Mouse (Mus musculus) heart, postnatal 0 days (tissue): ENCODE measurements around the gene Klf3. TPM values are rescaled to one million over a fixed set of nuclear protein-coding genes. Genes with fewer than 3 reads are reported as not detected.
A peak's percentile ranks its signal among the peaks of the same experiment; 100 is the strongest.

Experiments
- ATAC-seq: fragments of 200-750 bp; cut with Nextera tagmentation; 2 replicates; pipeline ENCODE4 v1.8.0; 2017; ENCODE audit warnings: low read depth, moderate number of reproducible peaks, moderate library complexity; ENCODE audit not compliant: insufficient read depth
- DNase-seq: peaks from one replicate; pipeline ENCODE4 v3.0.0-alpha.2; 2016; ENCODE audit warnings: low spot score
- H3K27ac ChIP-seq: fragments of 300-500 bp; sonication (generic); 2 replicates; pipeline ENCODE4 v1.5.1; 2014; ENCODE audit warnings: low read depth, mild to moderate bottlenecking
- H3K27me3 ChIP-seq: fragments of 300-500 bp; sonication (generic); 2 replicates; pipeline ENCODE4 v1.6.1; 2014; ENCODE audit warnings: low read length, mixed read lengths; ENCODE audit not compliant: control insufficient read depth, insufficient read depth
- H3K36me3 ChIP-seq: fragments of 300-500 bp; sonication (generic); replicated peaks from 2 replicates; pipeline ENCODE4 v1.6.1; 2014; ENCODE audit warnings: low read length, mixed read lengths; ENCODE audit not compliant: control insufficient read depth, insufficient read depth
- H3K4me1 ChIP-seq: fragments of 300-500 bp; sonication (generic); 2 replicates; pipeline ENCODE4 v1.6.1; 2014; ENCODE audit warnings: antibody characterized with exemption; ENCODE audit not compliant: control insufficient read depth, insufficient read depth
- H3K4me2 ChIP-seq: fragments of 300-500 bp; sonication (generic); 2 replicates; pipeline ENCODE4 v1.6.1; 2014; ENCODE audit warnings: low read depth, mild to moderate bottlenecking, low read length, moderate library complexity
- H3K4me3 ChIP-seq: fragments of 300-500 bp; sonication (generic); 2 replicates; pipeline ENCODE4 v1.5.1; 2014; ENCODE audit warnings: low read depth, low read length
- H3K9ac ChIP-seq: fragments of 300-500 bp; sonication (generic); replicated peaks from 2 replicates; pipeline ENCODE4 v1.6.1; 2014; ENCODE audit warnings: low read depth, low read length, mixed read lengths
- H3K9me3 ChIP-seq: fragments of 300-500 bp; sonication (generic); replicated peaks from 2 replicates; pipeline ENCODE4 v1.6.1; 2016; ENCODE audit warnings: low read length; ENCODE audit not compliant: control insufficient read depth
- CTCF ChIP-seq: IDR thresholded peaks from 2 replicates; pipeline ENCODE4 v1.5.1; 2016; ENCODE audit warnings: antibody characterized with exemption, control low read depth, low read depth
- EP300 ChIP-seq: IDR thresholded peaks from 2 replicates; pipeline ENCODE4 v1.6.1; 2016; ENCODE audit warnings: antibody characterized with exemption, low read depth
- WGBS: fragments of 180-500 bp; shearing (Covaris S2); extraction: QIAGEN DNeasy Blood & Tissue Kit; methylation state at CpG from one replicate; pipeline ENCODE4 v1.1.7; 2014; 5-methylcytosine and 5-hydroxymethylcytosine counted together
- polyA plus RNA-seq: library from polyadenylated mRNA; unstranded; fragments of >200 nt; fragmentation: Nextera tagmentation; extraction: Ambion mirVana; gene quantifications from 2 replicates; pipeline ENCODE4 v1.2.1, GENCODE M21; 2015
- total RNA-seq: library from RNA; depleted of rRNA; stranded (reverse); fragments of >200 nt; gene quantifications from 2 replicates; pipeline ENCODE4 v1.2.3, GENCODE M21; 2014; ENCODE audit warnings: low replicate concordance

Klf3 gene
- total and polyA plus RNA-seq, 2 experiments from 2014 or later = 26.5 to 33.5 TPM

- Histone ChIP-seq H3K4me1 (peaks cover 11% of the 10 kb centered on the region), H3K4me2 (peak overlapping the region; percentile 44), H3K36me3 (no peaks in the 10 kb centered on the region), H3K9ac (no peak overlapping the region; the same call in 1 of the 2 replicates), H3K9me3 (no peaks in the 10 kb centered on the region), H3K27me3 (no peaks in the 10 kb centered on the region), H3K27ac (peak overlapping the region; percentile 60), H3K4me3 (no peak overlapping the region; the same call in 1 of the 2 replicates)
- ATAC-seq = peak; percentile 40; the same call in 1 of the 2 replicates
- TF ChIP-seq EP300 (no peak), CTCF (no peak)
- 42% methylated on average over 17 of the region's 17 CpGs for WGBS
- no peak for DNase-seq
Observed at GRCm38 (mm10) chr5:64861471-64862199, 58.4 kb downstream of the Klf3 start.

DNA sequence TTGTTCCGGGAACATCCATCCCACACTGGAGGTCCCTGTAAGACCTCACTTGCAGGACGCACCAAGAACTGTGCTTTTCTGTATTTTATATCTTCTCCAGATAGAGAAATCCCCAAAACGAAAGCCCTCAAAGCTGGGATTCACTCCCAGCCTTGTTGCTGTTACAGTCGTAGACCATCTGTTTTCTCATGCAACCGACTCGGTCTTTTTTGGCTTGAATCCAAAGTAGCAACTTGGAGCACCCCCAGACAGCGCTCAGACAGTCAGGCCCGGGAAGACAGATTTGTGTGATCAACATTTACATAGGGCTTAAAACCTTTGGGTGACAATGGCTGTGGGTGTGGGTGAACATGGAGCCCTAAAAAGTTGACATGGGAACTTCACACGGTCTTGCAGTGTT, 59.1 kb downstream of the Klf3 start:
- peak; percentile 19 for ATAC-seq
- 54% methylated on average over 9 of the region's 9 CpGs for WGBS
- H3K27me3 ChIP-seq = no peaks in the 10 kb centered on the region
- no peak for TF ChIP-seq EP300
- no peak overlapping the region for H3K9ac ChIP-seq
- DNase-seq = no peak
- peak overlapping the region; percentile 44; the same call in 1 of the 2 replicates for H3K4me2 ChIP-seq
- peak overlapping the region; percentile 60 for H3K27ac ChIP-seq
- H3K36me3 ChIP-seq = no peaks in the 10 kb centered on the region
- H3K4me1 ChIP-seq = peaks cover 11% of the 10 kb centered on the region
- H3K9me3 ChIP-seq = no peaks in the 10 kb centered on the region
- no peak overlapping the region for H3K4me3 ChIP-seq

DNA sequence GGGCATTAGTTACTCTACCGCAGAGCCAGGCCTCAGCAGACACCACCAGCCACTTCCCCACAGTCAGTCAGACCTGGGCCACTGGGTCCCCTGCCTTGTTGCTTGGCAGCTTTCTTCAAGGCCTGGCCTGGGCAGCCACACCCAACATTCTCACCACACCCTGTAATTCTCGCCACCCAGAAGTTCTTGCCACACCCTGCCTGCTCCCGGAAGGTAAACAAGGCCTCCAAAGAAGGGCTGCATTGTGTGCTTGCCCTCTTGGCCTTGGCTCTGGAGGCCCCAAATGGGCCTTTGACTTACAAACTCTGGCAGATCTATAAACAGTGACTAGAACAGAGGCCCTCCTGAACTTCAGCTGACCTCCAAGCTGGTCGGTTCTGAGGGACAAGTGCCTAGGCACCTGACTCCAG, 61.5 kb downstream of the Klf3 start:
- H3K4me2 ChIP-seq = no peak overlapping the region
- TF ChIP-seq CTCF (no peak), EP300 (no peak)
- H3K36me3 ChIP-seq = no peaks in the 10 kb centered on the region
- no peak for DNase-seq
- H3K27ac ChIP-seq = no peak overlapping the region; the same call in 1 of the 2 replicates
- no peak overlapping the region for H3K9ac ChIP-seq
- no peak overlapping the region for H3K4me3 ChIP-seq
- H3K4me1 ChIP-seq = peaks cover 11% of the 10 kb centered on the region
- 26% methylated on average over 4 of the region's 4 CpGs for WGBS
- no peak; the same call in 1 of the 2 replicates for ATAC-seq
- H3K9me3 ChIP-seq = no peaks in the 10 kb centered on the region
- no peaks in the 10 kb centered on the region for H3K27me3 ChIP-seq

- TF ChIP-seq CTCF = no peak
- no peak for TF ChIP-seq EP300
- Histone ChIP-seq H3K4me2 (no peak overlapping the region), H3K9ac (no peak overlapping the region), H3K27me3 (no peaks in the 10 kb centered on the region), H3K4me3 (no peak overlapping the region), H3K36me3 (no peaks in the 10 kb centered on the region), H3K4me1 (peaks cover 11% of the 10 kb centered on the region), H3K27ac (no peak overlapping the region; the same call in 1 of the 2 replicates), H3K9me3 (no peaks in the 10 kb centered on the region)
- no peak for DNase-seq
- WGBS = 82% methylated on average over 12 of the region's 12 CpGs
- no peak for ATAC-seq
Observed at GRCm38 (mm10) chr5:64865219-64865964, 62.2 kb downstream of the Klf3 start.

GRCm38 (mm10) chr5:64866331-64867050, 63.3 kb downstream of the Klf3 start:
- peaks cover 8% of the 10 kb centered on the region for H3K4me1 ChIP-seq
- H3K36me3 ChIP-seq = no peaks in the 10 kb centered on the region
- H3K9me3 ChIP-seq = no peaks in the 10 kb centered on the region
- no peak overlapping the region for H3K9ac ChIP-seq
- DNase-seq = peak; percentile 87
- ATAC-seq = peak; percentile 53
- no peak overlapping the region for H3K4me3 ChIP-seq
- 38% methylated on average over 5 of the region's 5 CpGs for WGBS
- TF ChIP-seq EP300 (no peak), CTCF (peak; percentile 62)
- no peaks in the 10 kb centered on the region for H3K27me3 ChIP-seq
- H3K27ac ChIP-seq = no peak overlapping the region
- no peak overlapping the region for H3K4me2 ChIP-seq
